Mouse (Mus musculus) G1E (cell line): ENCODE results near the gene Mocs2.

Source experiments
- CTCF ChIP-seq: IDR thresholded peaks from 2 replicates; pipeline ENCODE4 v1.5.1; 2012; ENCODE audit warnings: low read depth, low read length, inconsistent platforms, mixed read lengths
- GATA2 ChIP-seq: IDR thresholded peaks from 2 replicates; pipeline ENCODE4 v1.6.1; 2012; ENCODE audit warnings: low read depth, low read length, inconsistent platforms, borderline replicate concordance
- POLR2AphosphoS5 ChIP-seq: IDR thresholded peaks from 2 replicates; pipeline ENCODE4 v1.6.1; 2012; ENCODE audit warnings: low read depth, low read length, inconsistent platforms; ENCODE audit not compliant: insufficient replicate concordance
- TAL1 ChIP-seq: conservative IDR thresholded peaks from 2 replicates; pipeline ENCODE4 v1.6.1; 2012; ENCODE audit warnings: low read depth, low read length, inconsistent platforms, mixed read lengths

GRCm38 (mm10) chr13:114878667-114879066 is 60.6 kb downstream of the Mocs2 start:
- no peak for TF ChIP-seq TAL1
- TF ChIP-seq CTCF = no peak
- no peak for TF ChIP-seq GATA2
- TF ChIP-seq POLR2AphosphoS5 = no peak
